Mouse (Mus musculus): Measurements from ENCODE around the gene Cpeb4. TPM values are rescaled to one million over a fixed set of nuclear protein-coding genes. Genes with fewer than 3 reads are reported as not detected.

Gene Cpeb4
- polyA plus RNA-seq (2012): 6.3 and 8.2 TPM in 2 replicates

DNA sequence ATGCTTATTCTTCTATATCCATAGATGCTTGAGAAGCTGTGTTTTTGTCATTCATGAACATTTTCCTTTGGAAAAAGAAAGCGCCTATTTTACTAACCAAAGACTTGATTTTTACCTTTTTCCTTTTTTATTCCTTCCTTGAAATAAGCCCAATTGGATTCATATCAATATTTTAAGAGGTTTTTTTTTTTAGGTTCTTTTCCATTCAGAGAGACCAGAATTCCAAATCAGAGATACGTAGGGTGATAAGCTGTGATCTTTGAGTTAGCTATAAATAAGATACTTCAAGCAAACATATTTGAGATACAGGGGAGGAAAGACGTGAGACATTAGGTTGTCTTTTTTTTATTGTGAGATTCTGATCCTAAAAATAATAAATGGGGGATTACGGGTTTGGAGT, at the start of gene Cpeb4:
Gene Cpeb4 (plus strand): TSS at position 301 of the 400 bp plus-strand sequence.
- TF ChIP-seq GATA1 (IDR thresholded peaks at IDR 0.05; ENCODE audit: low read length): no peak

DNA sequence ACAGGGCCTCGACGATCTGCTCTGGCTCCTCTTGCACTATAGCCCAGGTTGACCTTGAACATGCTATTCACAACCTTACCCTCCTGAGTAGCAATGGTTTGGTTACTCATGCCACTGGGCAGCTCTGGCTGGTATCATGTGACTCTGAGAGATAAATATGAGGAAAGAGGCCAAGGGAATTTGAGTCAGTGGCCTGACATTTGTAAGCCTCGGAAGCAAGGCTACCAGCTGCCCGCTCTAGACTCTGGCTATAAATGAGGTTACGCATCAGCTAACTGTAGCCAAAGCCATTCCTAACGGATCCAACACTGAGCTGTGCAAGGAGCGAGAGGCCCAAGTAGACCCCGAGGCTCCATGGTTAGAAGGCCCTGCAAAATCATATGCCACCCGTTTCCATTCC, 49.5 kb upstream of the Cpeb4 start:
- TF ChIP-seq GATA1 (IDR thresholded peaks at IDR 0.05; ENCODE audit: low read length): no peak

GRCm38 (mm10) chr11:31823513-31823912, 48.5 kb upstream of the Cpeb4 start:
- TF ChIP-seq GATA1 (IDR thresholded peaks at IDR 0.05; ENCODE audit: low read length): no peak

- TF ChIP-seq GATA1 (IDR thresholded peaks at IDR 0.05; ENCODE audit: low read length): no peak
Observed at GRCm38 (mm10) chr11:31824504-31825166, 47.4 kb upstream of the Cpeb4 start.

DNA sequence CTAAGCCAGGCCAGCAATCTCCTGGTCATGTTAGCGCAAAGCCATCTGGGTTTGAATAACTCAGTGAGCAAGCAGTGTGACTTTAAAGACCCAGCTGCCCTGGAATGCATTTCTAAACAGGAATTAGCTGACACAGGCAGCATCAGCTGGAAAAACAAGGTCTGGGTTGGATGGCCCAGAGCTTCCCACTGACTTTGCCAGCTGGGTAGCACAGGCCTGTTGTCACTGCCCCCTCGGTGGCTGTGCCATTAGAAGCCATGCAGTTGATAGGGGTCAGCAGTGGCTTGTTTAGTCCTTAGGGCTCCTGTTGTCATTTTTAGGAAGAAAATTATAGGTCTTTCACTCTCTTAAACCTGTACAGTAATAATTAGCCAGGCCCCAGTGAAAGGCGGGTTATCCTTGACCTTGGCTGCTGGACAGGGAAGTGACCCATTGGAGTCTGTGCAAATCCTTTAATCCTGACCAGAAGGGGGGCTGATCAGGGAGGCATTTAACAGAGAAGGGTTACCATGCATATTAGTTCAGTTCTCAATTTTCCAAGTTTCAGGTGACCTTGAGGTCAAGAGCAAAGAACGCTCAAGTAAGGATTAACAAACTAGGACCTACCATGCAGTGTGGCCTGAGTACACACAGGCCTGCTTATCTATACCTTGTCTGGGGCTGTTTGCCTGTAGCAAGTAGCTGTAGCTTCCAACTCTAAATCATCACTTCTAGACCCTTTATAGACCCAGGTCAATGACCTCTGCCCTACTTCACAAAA, 43.8 kb upstream of the Cpeb4 start:
- TF ChIP-seq GATA1 (IDR thresholded peaks at IDR 0.05; ENCODE audit: low read length): no peak

GRCm38 (mm10) chr11:31828771-31829072, 43.3 kb upstream of the Cpeb4 start:
- TF ChIP-seq GATA1 (IDR thresholded peaks at IDR 0.05; ENCODE audit: low read length): no peak

- no peak for TF ChIP-seq GATA1 (IDR thresholded peaks at IDR 0.05; ENCODE audit: low read length)
Observed at GRCm38 (mm10) chr11:31830213-31831151, 41.5 kb upstream of the Cpeb4 start.

GRCm38 (mm10) chr11:31831451-31831850, 40.6 kb upstream of the Cpeb4 start:
- peak; percentile 91 for TF ChIP-seq GATA1 (IDR thresholded peaks at IDR 0.05; ENCODE audit: low read length)

GRCm38 (mm10) chr11:31831983-31832382, 40.0 kb upstream of the Cpeb4 start:
- TF ChIP-seq GATA1 (IDR thresholded peaks at IDR 0.05; ENCODE audit: low read length): no peak

DNA sequence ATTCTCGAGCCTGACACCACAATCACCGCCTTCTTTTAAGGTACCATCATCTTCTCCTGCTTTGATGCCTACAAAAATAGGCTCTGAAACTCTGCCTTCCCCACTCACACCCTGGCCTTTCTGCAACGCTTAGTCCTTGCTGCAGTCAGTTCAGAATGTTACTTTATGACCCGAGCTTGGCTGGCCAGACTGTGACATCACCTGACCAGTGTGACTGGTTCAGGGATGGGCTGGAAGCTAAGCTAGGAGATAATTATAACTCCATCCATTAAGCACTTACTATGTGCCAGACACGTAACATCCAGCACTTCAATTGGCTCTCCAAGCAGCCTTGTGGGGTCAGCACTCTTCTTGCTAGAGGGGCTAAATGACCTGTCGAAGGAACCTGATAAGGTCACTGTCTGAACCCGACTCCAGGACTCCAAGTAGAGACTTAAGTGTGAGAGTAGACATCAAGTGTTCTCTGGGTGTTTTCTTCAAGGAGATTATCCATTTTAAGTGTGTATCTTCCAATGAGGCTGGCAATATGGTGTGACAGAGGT, 39.5 kb upstream of the Cpeb4 start:
- TF ChIP-seq GATA1 (IDR thresholded peaks at IDR 0.05; ENCODE audit: low read length): no peak

DNA sequence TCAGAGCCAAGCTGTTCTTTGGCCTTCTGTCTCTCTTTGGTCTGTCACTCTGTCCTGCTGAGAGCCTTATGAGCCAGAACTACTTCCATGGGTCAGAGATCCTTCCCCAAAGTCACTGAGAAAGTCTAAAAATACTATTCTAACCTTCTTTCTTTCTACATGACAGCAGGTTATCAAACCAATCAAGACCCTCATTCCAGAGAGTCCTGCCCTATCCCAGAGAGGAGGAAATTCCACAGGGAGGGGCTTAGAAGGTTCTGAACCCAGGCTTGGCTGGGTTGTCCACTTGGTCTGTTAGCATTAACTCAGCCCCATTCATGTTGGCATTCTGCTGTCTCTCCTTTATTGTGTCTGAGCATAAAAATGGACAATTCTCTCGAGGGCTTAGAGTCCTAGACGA, 38.5 kb upstream of the Cpeb4 start:
- no peak for TF ChIP-seq GATA1 (IDR thresholded peaks at IDR 0.05; ENCODE audit: low read length)

DNA sequence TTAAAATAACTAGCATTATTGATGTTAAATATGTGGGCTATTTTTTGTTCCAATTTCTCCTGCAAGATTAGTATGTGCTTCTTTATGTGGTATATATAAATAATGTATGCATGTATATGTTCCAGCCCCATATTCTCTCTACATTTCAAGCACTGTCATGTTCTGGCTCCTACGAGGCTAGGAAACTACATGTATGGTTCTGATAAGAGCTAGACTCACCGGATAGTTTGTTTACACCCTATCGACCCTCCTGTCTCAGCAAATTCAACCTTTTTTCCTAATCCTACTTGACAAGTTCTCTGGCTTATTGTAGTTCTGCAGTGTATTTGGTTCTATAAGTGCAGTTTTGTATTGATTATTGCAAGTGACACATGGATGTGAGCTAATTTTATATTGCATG, 36.7 kb upstream of the Cpeb4 start:
- no peak for TF ChIP-seq GATA1 (IDR thresholded peaks at IDR 0.05; ENCODE audit: low read length)

- no peak for TF ChIP-seq GATA1 (IDR thresholded peaks at IDR 0.05; ENCODE audit: low read length)
Observed at GRCm38 (mm10) chr11:31837243-31837642, 34.8 kb upstream of the Cpeb4 start.

- TF ChIP-seq GATA1 (IDR thresholded peaks at IDR 0.05; ENCODE audit: low read length): no peak
Observed at GRCm38 (mm10) chr11:31837753-31838152, 34.3 kb upstream of the Cpeb4 start.

DNA sequence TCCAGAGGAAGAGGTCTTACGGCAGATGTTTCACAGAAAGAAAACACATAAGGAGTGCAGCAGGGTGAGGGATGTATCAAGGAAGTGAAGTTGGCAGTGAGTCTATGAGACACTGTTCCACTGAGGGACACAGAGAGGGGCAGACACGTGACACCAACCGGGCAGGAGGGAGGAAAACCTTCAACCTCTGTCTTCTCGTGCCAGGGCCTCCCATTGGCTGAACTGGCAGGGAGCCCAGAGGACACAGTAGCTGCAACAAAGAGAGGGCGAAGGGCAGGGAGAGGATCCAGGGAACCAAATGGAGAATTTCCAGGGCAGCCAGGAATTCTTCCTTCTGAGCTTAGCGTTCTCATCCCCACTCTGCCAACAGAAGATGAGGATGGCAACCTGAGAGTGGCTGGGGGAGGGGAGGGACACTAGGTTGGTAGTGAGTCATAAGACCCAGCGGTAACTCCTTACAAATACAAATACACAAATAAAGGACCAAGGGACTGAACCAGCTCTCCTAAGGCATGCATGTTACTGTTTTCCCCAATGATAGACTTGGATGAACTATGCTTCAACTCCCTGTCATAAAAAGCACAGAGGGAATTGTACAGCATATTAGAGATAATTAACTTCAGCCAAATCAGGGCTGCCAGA, 33.4 kb upstream of the Cpeb4 start:
- no peak for TF ChIP-seq GATA1 (IDR thresholded peaks at IDR 0.05; ENCODE audit: low read length)

Data from G1E-ER4 (cell line).